Mouse (Mus musculus): ENCODE measurements around the gene Adarb1. TPM values are rescaled to one million over a fixed set of nuclear protein-coding genes. Genes with fewer than 3 reads are reported as not detected.

Adarb1 gene
- total RNA-seq, 2 experiments from 2014 or later: 121 to 144 TPM

GRCm38 (mm10) chr10:77272980-77273730 is 144.9 kb downstream of the Adarb1 start:
- no peak for DNase-seq (ENCODE audit: low spot score in 2 of 2)

GRCm38 (mm10) chr10:77269129-77269528 is 148.9 kb downstream of the Adarb1 start:
- no peak for DNase-seq (ENCODE audit: low spot score in 2 of 2)

- DNase-seq (ENCODE audit: low spot score in 2 of 2): no peak
Observed at GRCm38 (mm10) chr10:77267027-77267426, 151.0 kb downstream of the Adarb1 start.

GRCm38 (mm10) chr10:77266281-77266680 is 151.8 kb downstream of the Adarb1 start:
- no peak for DNase-seq (ENCODE audit: low spot score in 2 of 2)

GRCm38 (mm10) chr10:77260166-77260875 is 157.7 kb downstream of the Adarb1 start:
- DNase-seq (ENCODE audit: low spot score in 2 of 2): no peak

- peak; percentile 92 to 96 for DNase-seq (ENCODE audit: low spot score in 2 of 2)
Observed at GRCm38 (mm10) chr10:77258704-77259621, 159.1 kb downstream of the Adarb1 start, which contains the start of gene Pofut2. Pofut2 (plus strand) TSS chr10:77259218.

- DNase-seq (ENCODE audit: low spot score in 2 of 2): no peak
Observed at GRCm38 (mm10) chr10:77258041-77258590, 160.0 kb downstream of the Adarb1 start.

- DNase-seq (ENCODE audit: low spot score in 2 of 2): no peak
Observed at GRCm38 (mm10) chr10:77255676-77256075, 162.4 kb downstream of the Adarb1 start.

- no peak for DNase-seq (ENCODE audit: low spot score in 2 of 2)
Observed at GRCm38 (mm10) chr10:77255231-77255630, 162.8 kb downstream of the Adarb1 start.

GRCm38 (mm10) chr10:77252790-77253189 is 165.3 kb downstream of the Adarb1 start:
- peak; percentile 86 to 88 for DNase-seq (ENCODE audit: low spot score in 2 of 2)

- DNase-seq (ENCODE audit: low spot score in 2 of 2): no peak
Observed at GRCm38 (mm10) chr10:77251784-77252539, 166.1 kb downstream of the Adarb1 start.

GRCm38 (mm10) chr10:77251223-77251783 is 166.8 kb downstream of the Adarb1 start:
- DNase-seq (ENCODE audit: low spot score in 2 of 2): peak; percentile 39

- DNase-seq (ENCODE audit: low spot score in 2 of 2): no peak
Observed at GRCm38 (mm10) chr10:77247707-77248106, 170.4 kb downstream of the Adarb1 start.

GRCm38 (mm10) chr10:77247048-77247447 is 171.0 kb downstream of the Adarb1 start:
- no peak for DNase-seq (ENCODE audit: low spot score in 2 of 2)

- DNase-seq (ENCODE audit: low spot score in 2 of 2): no peak
Observed at GRCm38 (mm10) chr10:77244777-77245176, 173.3 kb downstream of the Adarb1 start.

GRCm38 (mm10) chr10:77243572-77244161 is 174.4 kb downstream of the Adarb1 start:
- no peak for DNase-seq (ENCODE audit: low spot score in 2 of 2)

- DNase-seq (ENCODE audit: low spot score in 2 of 2): no peak
Observed at GRCm38 (mm10) chr10:77242871-77243270, 175.2 kb downstream of the Adarb1 start.

- DNase-seq (ENCODE audit: low spot score in 2 of 2): no peak
Observed at GRCm38 (mm10) chr10:77242396-77242795, 175.7 kb downstream of the Adarb1 start.

GRCm38 (mm10) chr10:77240764-77241163 is 177.3 kb downstream of the Adarb1 start:
- no peak for DNase-seq (ENCODE audit: low spot score in 2 of 2)
